Mouse (Mus musculus) gonadal fat pad, adult 2 months (tissue): ENCODE results near the gene Olfr18. TPM values are rescaled to one million over a fixed set of nuclear protein-coding genes. Genes with fewer than 3 reads are reported as not detected.
"Not testable (repeated sequence)": the region's sequence is repeated elsewhere in the genome, so short reads cannot be mapped to it uniquely, and the experiment has no call there.

Experiments used
- DNase-seq: peaks from one replicate; pipeline ENCODE4 v3.0.0-alpha.2; 2012; ENCODE audit warnings: low read depth
- polyA plus RNA-seq: library from polyadenylated mRNA; depleted of rRNA; stranded (reverse); fragments of >200 nt; gene quantifications from 2 replicates; pipeline ENCODE4 v1.2.3, GENCODE M21; 2012; rRNA removed

The Olfr18 gene
- not detected in 2 replicates for polyA plus RNA-seq

DNA sequence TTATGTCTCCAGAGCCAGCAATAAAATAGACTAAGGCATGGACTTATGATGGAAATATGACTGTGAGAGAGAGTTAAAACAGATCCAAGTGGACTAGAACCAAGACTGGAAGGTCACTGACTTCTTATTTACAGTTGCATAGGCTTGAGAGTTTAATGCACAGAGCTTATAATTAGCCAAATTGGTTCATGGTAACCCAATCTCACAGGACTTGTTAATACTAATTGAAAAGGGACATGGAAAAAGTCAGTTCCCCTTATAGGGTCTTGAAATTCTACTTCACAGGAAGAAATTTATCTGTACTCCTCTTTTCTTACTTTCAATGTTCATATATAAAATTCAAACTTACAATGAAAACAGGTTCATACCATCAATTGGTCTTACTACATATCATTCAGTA lies at the start of gene Olfr18:
Olfr18 (minus strand) TSS at position 101 of the 400 bp plus-strand sequence.
- no peak for DNase-seq

DNA sequence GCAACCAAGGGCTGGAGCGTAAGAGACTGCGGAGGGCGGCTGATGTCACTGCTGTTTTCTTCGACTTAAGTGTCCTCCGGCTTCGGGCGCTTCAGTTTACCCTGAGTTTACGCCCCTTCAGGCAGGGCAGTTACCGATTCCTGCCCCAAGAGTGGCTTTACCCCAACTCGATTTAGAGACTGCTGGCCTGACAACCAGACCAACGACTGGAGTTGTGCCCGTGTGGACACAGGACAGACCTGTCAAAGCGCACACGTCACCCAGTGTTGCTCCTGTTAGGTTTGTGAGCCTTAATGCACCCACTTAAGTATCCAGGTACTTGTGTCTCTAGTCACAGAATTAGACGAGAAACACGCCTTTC lies 49.4 kb upstream of the Olfr18 start:
- no peak for DNase-seq

DNA sequence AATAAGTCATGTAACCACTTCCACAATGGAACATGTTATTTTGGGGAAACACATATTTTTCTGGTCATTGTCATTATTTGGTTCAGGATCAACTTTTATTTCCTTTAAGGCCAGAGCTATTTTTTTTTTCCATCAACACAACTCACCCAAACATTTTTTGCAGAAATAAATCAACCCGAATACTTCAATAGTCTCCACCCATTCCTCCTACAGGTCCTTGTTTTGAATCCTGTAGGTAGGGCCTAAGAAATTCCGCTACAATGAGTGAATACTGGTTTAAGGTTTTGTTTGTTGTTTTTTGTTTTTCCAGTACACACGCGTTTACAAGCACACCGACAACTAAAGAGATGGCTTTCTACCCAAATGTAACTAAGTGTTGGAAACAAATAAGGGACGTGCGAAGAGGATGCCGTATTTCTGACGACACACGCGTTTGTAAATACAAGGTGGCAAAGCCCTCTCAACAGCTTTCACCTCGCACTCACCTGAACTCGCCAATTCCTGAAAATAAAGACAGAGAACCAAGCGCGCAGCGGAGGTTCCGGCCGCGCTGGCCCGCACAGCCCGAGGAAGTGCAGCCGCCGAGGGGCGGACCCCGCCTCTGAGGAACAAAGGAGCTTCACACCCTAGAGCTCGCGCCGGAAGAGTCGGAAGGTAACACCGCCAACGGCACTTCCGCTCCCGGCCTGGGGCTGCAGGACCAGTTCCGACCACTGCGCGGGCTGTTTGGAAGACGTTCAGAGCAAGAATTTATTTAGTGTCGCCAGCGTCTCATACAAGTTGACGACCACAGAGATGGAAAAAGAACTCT lies 48.8 kb upstream of the Olfr18 start, which contains the start of gene Zfp560:
Zfp560 (minus strand) TSS at position 646 of the 811 bp plus-strand sequence.
- DNase-seq, result peak; percentile 30

DNA sequence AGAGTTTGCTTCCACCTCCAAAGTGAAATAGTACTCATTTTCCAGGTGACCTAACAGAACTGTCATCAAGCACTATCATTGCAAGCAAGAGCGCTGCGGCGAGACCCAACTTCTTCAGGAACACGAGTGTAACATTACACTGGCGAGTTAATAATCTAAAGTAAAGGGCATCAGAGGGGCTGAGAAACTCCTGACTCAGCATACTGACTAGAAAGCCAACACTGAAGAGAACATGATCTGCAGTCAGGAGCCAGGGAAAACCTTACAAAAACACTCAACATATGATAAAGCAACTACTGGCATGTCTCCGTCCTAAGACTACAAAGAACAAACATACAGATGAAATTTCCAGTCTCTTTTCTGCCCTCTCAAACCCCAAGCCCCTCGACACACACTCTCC lies 47.8 kb upstream of the Olfr18 start:
- DNase-seq, result no peak

DNA sequence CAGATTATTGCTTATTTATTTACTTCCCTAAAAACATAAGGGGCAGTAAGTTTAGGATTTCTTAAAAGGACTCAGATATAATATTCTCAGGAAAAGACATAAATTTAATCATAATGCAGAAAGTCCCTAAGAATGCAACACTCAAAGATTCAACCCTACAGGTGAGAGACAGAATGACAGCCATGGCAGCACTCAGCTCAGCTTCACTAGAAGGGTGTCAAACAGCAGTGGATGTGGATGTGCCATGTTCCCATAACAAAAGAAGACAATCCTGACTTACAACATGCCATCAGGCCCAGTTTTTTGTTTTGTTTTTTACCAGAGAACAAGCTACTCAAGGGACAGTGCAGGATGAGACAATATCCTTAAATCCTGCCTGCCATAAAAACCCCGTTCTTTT lies 38.8 kb upstream of the Olfr18 start:
- no peak for DNase-seq

DNA sequence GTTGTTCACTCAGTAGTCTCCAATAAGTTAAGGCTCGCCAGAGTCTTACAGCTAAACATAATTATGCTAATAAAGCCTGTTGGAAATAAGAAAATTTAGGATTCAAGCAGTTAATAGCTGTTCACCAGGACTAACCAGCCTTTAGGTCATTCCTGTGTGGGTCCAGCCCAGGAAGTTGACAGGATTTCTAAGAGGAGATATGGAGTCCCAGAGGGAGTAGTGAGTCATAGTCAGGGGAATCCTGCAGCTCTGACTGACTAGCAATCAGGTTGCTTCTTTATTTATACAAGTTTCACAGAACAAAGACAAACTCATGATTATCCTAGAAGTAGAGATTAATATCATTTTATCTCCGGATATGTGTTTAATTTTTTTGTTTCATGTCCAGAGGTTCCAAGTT lies 31.4 kb upstream of the Olfr18 start:
- DNase-seq, result no peak

DNA sequence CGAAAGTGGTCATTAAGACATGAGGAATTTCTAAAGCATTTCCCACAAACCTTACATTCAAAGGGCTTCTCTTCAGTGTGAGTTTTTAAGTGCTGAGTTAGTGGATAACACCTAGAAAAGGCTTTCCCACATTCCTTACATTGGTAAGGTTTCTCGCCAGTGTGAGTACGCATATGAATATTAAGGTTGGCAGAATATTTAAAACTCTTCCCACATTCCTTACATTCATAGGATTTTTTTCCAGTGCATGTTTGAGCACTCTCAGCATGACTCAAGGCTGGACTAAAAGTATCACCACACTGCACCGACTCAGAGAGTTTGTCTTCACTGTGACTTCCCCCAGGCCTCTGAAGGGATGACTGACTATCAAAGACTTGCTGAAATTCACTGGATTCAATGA lies 12.6 kb upstream of the Olfr18 start:
- no peak for DNase-seq

DNA sequence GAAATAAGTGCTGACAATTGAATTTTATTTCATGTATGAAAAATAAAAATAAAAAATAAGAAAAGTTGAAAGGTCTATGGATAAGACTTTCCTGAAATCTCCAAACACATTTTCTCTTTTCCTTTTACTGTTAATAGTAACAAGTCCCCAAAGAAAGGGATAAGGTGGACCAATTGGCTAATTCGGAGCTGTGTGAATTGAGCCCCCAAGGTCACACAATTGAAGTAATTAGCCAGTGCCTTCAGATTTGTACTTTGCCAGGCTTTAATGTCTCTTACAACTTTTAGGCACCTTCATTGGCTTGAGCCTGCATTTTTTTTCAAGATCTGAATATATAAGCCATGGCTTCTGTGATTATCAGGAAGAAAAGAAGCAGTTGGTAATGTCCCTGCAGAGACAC lies 37.7 kb downstream of the Olfr18 start, which contains the start of gene Olfr873:
Olfr873 (plus strand) TSS at position 301 of the 400 bp plus-strand sequence.
- no peak for DNase-seq

DNA sequence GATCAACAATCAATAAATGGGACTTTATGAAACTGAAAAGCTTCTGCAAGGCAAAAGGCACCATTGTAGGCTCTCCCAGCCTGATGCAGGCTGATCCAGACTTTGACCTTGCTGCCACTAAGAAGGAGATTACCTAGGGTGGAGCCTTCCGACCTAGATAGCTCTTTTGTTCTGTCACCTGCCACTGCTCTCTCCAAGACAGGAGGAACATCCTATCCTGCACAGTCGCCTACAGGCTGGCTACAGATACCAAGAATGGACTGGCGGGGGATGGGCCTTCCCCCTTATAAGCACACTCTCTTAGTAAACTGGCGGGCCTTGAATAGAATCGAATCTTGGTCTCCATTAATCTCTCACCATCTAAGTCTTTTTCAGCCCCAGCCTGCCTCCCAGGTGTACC lies 40.3 kb downstream of the Olfr18 start:
- DNase-seq, result not testable (repeated sequence)

DNA sequence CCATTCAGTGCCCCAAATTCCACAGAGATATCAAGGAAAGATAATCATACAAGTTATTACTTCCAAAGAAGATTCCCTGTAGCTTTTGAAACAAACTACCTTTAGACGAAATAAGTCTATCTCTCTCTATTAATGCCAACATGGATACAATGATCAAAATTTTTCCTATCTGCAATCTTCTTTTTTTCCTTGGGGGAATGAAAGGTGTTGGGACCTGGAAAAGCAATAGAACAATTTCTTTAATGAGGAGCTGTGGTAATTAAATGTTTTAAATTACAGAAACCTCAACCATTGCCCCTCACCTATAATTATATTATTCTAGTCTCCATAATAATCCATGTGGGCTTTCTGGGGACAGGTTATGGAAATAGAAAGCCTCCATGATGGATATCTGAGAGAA lies 53.8 kb downstream of the Olfr18 start, which contains the start of gene Olfr39:
Olfr39 (plus strand) TSS at position 301 of the 400 bp plus-strand sequence.
- no peak for DNase-seq

Other genes with a start within 250 kb of the Olfr18 start
- not detected in 2 replicates for gene Olfr868, start 237.5 kb downstream of the Olfr18 start, polyA plus RNA-seq
- not detected in 2 replicates for gene Olfr869, start 207.1 kb downstream of the Olfr18 start, polyA plus RNA-seq
- gene Olfr870, start 162.0 kb downstream of the Olfr18 start, polyA plus RNA-seq, result not detected in 2 replicates
- not detected in 2 replicates for gene Olfr871, start 123.9 kb downstream of the Olfr18 start, polyA plus RNA-seq
- not detected in 2 replicates for gene Olfr872, start 99.0 kb downstream of the Olfr18 start, polyA plus RNA-seq
- not detected in 2 replicates for gene Olfr39, start 53.7 kb downstream of the Olfr18 start, polyA plus RNA-seq
- not detected in 2 replicates for gene Olfr873, start 37.6 kb downstream of the Olfr18 start, polyA plus RNA-seq
- 9.2 and 14.9 TPM in 2 replicates for gene Zfp560, start 49.1 kb upstream of the Olfr18 start, polyA plus RNA-seq
- gene Zfp26, start 124.1 kb upstream of the Olfr18 start, polyA plus RNA-seq, result 3.8 and 4.0 TPM in 2 replicates
- 7.5 and 8.3 TPM in 2 replicates for gene Zfp426, start 156.7 kb upstream of the Olfr18 start, polyA plus RNA-seq
- 9.1 and 9.7 TPM in 2 replicates for gene Zfp266, start 185.3 kb upstream of the Olfr18 start, polyA plus RNA-seq
- 3.1 and 3.7 TPM in 2 replicates for gene Zfp846, start 245.2 kb upstream of the Olfr18 start, polyA plus RNA-seq